In the genomic region with DNA sequence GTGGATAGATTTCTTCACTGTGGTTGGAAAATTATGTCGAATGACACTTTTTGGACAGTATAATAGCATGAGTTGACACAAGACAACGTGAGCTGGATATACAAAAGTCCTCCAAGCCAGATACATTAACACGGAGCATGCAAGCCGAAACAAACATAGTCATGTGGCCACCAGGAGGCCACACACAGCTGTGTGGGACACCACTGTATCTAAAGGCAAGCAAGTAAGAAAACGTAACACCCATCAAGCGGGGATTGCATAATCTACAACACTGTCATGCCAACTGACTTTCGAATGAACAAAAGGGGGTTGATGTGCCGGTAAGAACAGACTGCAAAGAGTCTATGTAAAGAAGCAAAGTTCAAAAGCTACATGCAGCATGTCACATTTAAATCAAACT, we compare ENCODE assay signal across 19 mouse cellular contexts.
DNase-seq lines count a peak whose midpoint lies in the region; ATAC-seq and TF ChIP-seq lines count a peak whose summit lies in the region.
"Had no signal": no experiment of that assay in that cellular context is flagged by ENCODE, and none has a peak within 500 bp of the region (broad histone marks: within the 10 kb centered on the region; RNA-seq: fewer than 3 reads in every experiment).

No protein-coding gene starts in this region.

- WGBS in liver, adult 2 months = 54% methylated on average over 8 of the region's 8 CpGs
- 72% methylated on average over 8 of the region's 8 CpGs for WGBS in liver, embryonic 12.5 days (ENCODE audit: insufficient replicate concordance)
- WGBS in lung, embryonic 14.5 days = 61% methylated on average over 8 of the region's 8 CpGs
- WGBS in limb, embryonic 10.5 days = 92% methylated on average over 8 of the region's 8 CpGs

- TF ChIP-seq POLR2A in liver, adult 2 months (IDR thresholded peaks at IDR 0.05; ENCODE audit: extremely low read depth, insufficient read depth, low read length) = no peak

- H3K4me1 ChIP-seq in liver, adult 2 months (ENCODE audit: control insufficient read depth, insufficient read depth, low read length) = no peaks in the 10 kb centered on the region
- H3K4me1 ChIP-seq in liver, embryonic 12.5 days = no peaks in the 10 kb centered on the region
- H3K4me1 ChIP-seq in lung, embryonic 14.5 days (ENCODE audit: insufficient read depth) = no peaks in the 10 kb centered on the region
- H3K4me1 ChIP-seq in limb, embryonic 10.5 days = no peaks in the 10 kb centered on the region
- H3K4me1 ChIP-seq: embryonic facial prominence, embryonic 12.5 days; forebrain, embryonic 15.5 days; hindbrain, embryonic 12.5 days had no signal

- no peak overlapping the region for H3K4me3 ChIP-seq in liver, adult 2 months (ENCODE audit: insufficient read depth, low read depth, low read length)
- H3K4me3 ChIP-seq in liver, embryonic 12.5 days = no peak overlapping the region
- H3K4me3 ChIP-seq in lung, embryonic 14.5 days (ENCODE audit: low read depth, low read length) = no peak overlapping the region
- H3K4me3 ChIP-seq in limb, embryonic 10.5 days = no peak overlapping the region
- H3K4me3 ChIP-seq: embryonic facial prominence, embryonic 12.5 days; forebrain, embryonic 15.5 days; heart, embryonic 10.5 days; hindbrain, embryonic 12.5 days had no signal

- no peaks in the 10 kb centered on the region for H3K27me3 ChIP-seq in liver, adult 2 months (ENCODE audit: control insufficient read depth, insufficient read depth, low read length)
- H3K27me3 ChIP-seq in liver, embryonic 12.5 days (replicated peaks) = no peaks in the 10 kb centered on the region
- H3K27me3 ChIP-seq in lung, embryonic 14.5 days (ENCODE audit: insufficient read depth, low read length) = no peaks in the 10 kb centered on the region
- H3K27me3 ChIP-seq in limb, embryonic 10.5 days (ENCODE audit: low read depth, poor library complexity, severe bottlenecking) = no peaks in the 10 kb centered on the region
- H3K27me3 ChIP-seq: embryonic facial prominence, embryonic 12.5 days; forebrain, embryonic 15.5 days; hindbrain, embryonic 12.5 days had no signal

- TF ChIP-seq CTCF in liver, adult 2 months (IDR thresholded peaks at IDR 0.05; ENCODE audit: low read depth, low read length) = no peak
- TF ChIP-seq CTCF in lung, embryonic 14.5 days (IDR thresholded peaks at IDR 0.05; ENCODE audit: low read depth) = peak; percentile 28; the same call in 1 of the 2 replicates

- H3K9me3 ChIP-seq in liver, embryonic 12.5 days (replicated peaks) = no peaks in the 10 kb centered on the region
- H3K9me3 ChIP-seq in lung, embryonic 14.5 days (ENCODE audit: low read depth, low read length) = no peaks in the 10 kb centered on the region
- H3K9me3 ChIP-seq in limb, embryonic 10.5 days (replicated peaks) = no peaks in the 10 kb centered on the region
- H3K9me3 ChIP-seq: embryonic facial prominence, embryonic 12.5 days; forebrain, embryonic 15.5 days; heart, embryonic 10.5 days; hindbrain, embryonic 12.5 days had no signal

- no peaks in the 10 kb centered on the region for H3K79me2 ChIP-seq in liver, adult 2 months (ENCODE audit: control insufficient read depth, insufficient read depth, low read length)

- no peak overlapping the region for H3K27ac ChIP-seq in liver, adult 2 months (replicated peaks; ENCODE audit: insufficient read depth, low read depth, low read length)
- H3K27ac ChIP-seq in liver, embryonic 12.5 days = no peak overlapping the region
- no peak overlapping the region for H3K27ac ChIP-seq in lung, embryonic 14.5 days (ENCODE audit: low read depth)
- no peak overlapping the region for H3K27ac ChIP-seq in limb, embryonic 10.5 days
- H3K27ac ChIP-seq: embryonic facial prominence, embryonic 12.5 days; forebrain, embryonic 15.5 days; heart, embryonic 10.5 days; hindbrain, embryonic 12.5 days had no signal

- no peak overlapping the region for H3K4me2 ChIP-seq in liver, embryonic 12.5 days
- no peak overlapping the region for H3K4me2 ChIP-seq in lung, embryonic 14.5 days
- H3K4me2 ChIP-seq: embryonic facial prominence, embryonic 12.5 days; forebrain, embryonic 15.5 days; hindbrain, embryonic 12.5 days had no signal

- DNase-seq in liver, adult 2 months (ENCODE audit: extremely low read depth, low read depth, low spot score) = peak; percentile 18
- DNase-seq in lung, embryonic 14.5 days = no peak
- DNase-seq in lung, postnatal 10 days = no peak
- DNase-seq in 416B (ENCODE audit: low read depth) = peak; percentile 32
- no peak for DNase-seq in limb, embryonic 10.5 days (ENCODE audit: low spot score)
- DNase-seq: adrenal gland, adult 2 months; cerebellum, adult 11 months; cerebellum, adult 8-10 months; cerebellum, postnatal 14 days; gastrocnemius, postnatal 36 days; heart, adult 18-20 months; heart, postnatal 10 days; heart, postnatal 4 days had no signal

- no peak for ATAC-seq in liver, embryonic 12.5 days
- no peak for ATAC-seq in lung, embryonic 14.5 days (ENCODE audit: insufficient read depth)
- peak; percentile 68 for ATAC-seq in granulocyte monocyte progenitor cell, adult 5-6 weeks (replicated peaks; ENCODE audit: poor library complexity, severe bottlenecking)
- ATAC-seq: forebrain, embryonic 15.5 days had no signal

- H3K36me3 ChIP-seq in liver, adult 2 months (ENCODE audit: control insufficient read depth, insufficient read depth, low read length) = no peaks in the 10 kb centered on the region
- H3K36me3 ChIP-seq in liver, embryonic 12.5 days = no peaks in the 10 kb centered on the region
- no peaks in the 10 kb centered on the region for H3K36me3 ChIP-seq in lung, embryonic 14.5 days (ENCODE audit: insufficient read depth)
- H3K36me3 ChIP-seq in limb, embryonic 10.5 days = no peaks in the 10 kb centered on the region
- H3K36me3 ChIP-seq: embryonic facial prominence, embryonic 12.5 days; forebrain, embryonic 15.5 days; heart, embryonic 10.5 days; hindbrain, embryonic 12.5 days had no signal

- no peak overlapping the region for H3K9ac ChIP-seq in liver, adult 2 months (ENCODE audit: low read depth, low read length)
- no peak overlapping the region for H3K9ac ChIP-seq in liver, embryonic 12.5 days
- no peak overlapping the region for H3K9ac ChIP-seq in lung, embryonic 14.5 days
- H3K9ac ChIP-seq: embryonic facial prominence, embryonic 12.5 days; forebrain, embryonic 15.5 days; hindbrain, embryonic 12.5 days had no signal

Comparison
In these comparisons a context has a peak if more than half of its experiments do, and no peak if none do; other contexts are left out.
1. DNase-seq: peak in liver, adult 2 months (single experiment) and 416B (single experiment); none in lung, embryonic 14.5 days (single experiment), lung, postnatal 10 days (single experiment) and limb, embryonic 10.5 days (single experiment).